Mouse (Mus musculus): ENCODE measurements at regions not wholly inside any gene's neighbourhood (a gene's known extent, or its start where the extent isn't known, plus 50 kb on each side); places are given as distances from the start of the nearest gene placed in this dataset.

DNA sequence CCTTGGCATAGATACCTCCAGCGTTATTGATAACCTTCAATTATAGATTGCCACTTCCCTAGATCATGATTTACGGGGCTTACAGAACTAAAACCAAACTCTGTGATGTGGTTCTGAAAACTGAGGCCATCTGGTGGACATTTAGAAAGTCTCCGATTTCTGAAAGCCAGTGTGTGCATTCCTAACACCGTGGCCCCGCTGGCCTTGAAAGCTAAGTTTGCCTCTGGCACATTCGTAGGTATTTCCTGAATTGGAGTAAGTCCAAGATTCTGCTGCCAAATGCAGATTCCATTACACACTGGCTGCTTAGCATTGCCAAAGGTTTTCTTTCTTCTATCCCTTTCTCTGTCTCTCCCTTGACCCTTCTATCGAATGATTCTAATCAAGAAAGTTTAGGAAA is 55.7 kb upstream of the Tmpo start:
- 0 out of 2 replicates have a peak overlapping the region, but pooled peaks have one; percentile 14 for H3K4me2 ChIP-seq
- no peaks in the 10 kb centered on the region for H3K9me3 ChIP-seq (replicated peaks)
- H3K27me3 ChIP-seq, result no peaks in the 10 kb centered on the region
- ATAC-seq (replicated peaks; ENCODE audit: low FRiP score), result peak; percentile 20; the same call in 1 of the 2 replicates
- no peak overlapping the region for H3K4me3 ChIP-seq (replicated peaks)
- H3K9ac ChIP-seq, result no peak overlapping the region
- peaks cover 12% of the 10 kb centered on the region for H3K4me1 ChIP-seq
- WGBS, result 20% methylated on average over 7 of the region's 7 CpGs
- H3K36me3 ChIP-seq, result no peaks in the 10 kb centered on the region
- H3K27ac ChIP-seq, result peak overlapping the region; percentile 70

DNA sequence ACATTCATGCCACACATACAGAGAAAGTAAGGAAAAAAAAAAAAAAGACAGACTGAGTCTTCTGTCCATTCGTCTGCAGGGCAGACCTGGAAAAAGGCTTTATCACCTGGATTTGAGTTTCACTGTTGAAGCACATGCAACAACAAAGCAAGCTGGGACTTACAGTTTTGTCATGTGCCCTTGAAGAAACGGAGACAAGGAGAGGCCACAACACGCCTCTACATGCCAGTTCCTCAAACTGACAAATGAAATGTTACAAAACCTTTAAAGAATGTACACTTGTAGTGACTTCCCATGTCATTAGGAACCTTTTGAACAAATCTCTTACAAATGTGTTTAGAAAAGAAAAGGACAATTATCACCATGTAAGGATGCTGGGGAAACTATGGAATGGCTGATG is 53.6 kb upstream of the Tmpo start:
- H3K27me3 ChIP-seq, result no peaks in the 10 kb centered on the region
- no peak for ATAC-seq (replicated peaks; ENCODE audit: low FRiP score)
- H3K9me3 ChIP-seq (replicated peaks), result no peaks in the 10 kb centered on the region
- 90% methylated on average over 3 of the region's 3 CpGs for WGBS
- peaks cover 12% of the 10 kb centered on the region for H3K4me1 ChIP-seq
- no peak overlapping the region for H3K27ac ChIP-seq
- no peak overlapping the region for H3K4me3 ChIP-seq (replicated peaks)
- no peak overlapping the region for H3K9ac ChIP-seq
- H3K36me3 ChIP-seq, result no peaks in the 10 kb centered on the region
- no peak overlapping the region for H3K4me2 ChIP-seq
